7 mouse cellular contexts compared by ENCODE assay signal in genomic region chr5:116389856-116390542, GRCm38 (mm10). TPM values are rescaled to one million over a fixed set of nuclear protein-coding genes. Genes with fewer than 3 reads are reported as not detected.
A peak's percentile ranks its signal among the peaks of the same experiment; 100 is the strongest.
DNase-seq lines count a peak whose midpoint lies in the region; ATAC-seq and TF ChIP-seq lines count a peak whose summit lies in the region.

No protein-coding gene starts in this region.

- H3K27ac ChIP-seq in liver, adult 2 months (replicated peaks; ENCODE audit: insufficient read depth, low read depth, low read length), result no peak overlapping the region
- H3K27ac ChIP-seq in liver, embryonic 11.5 days (ENCODE audit: low read depth, low read length), result no peak overlapping the region
- H3K27ac ChIP-seq in embryonic facial prominence, embryonic 13.5 days, result peak overlapping the region; percentile 55; the same call in 1 of the 2 replicates
- H3K27ac ChIP-seq in stomach, embryonic 16.5 days (ENCODE audit: low read length), result 0 out of 2 replicates have a peak overlapping the region, but pooled peaks have one; percentile 41

- no peak overlapping the region for H3K4me2 ChIP-seq in liver, embryonic 11.5 days
- H3K4me2 ChIP-seq in embryonic facial prominence, embryonic 13.5 days, result peak overlapping the region; percentile 20
- H3K4me2 ChIP-seq in stomach, embryonic 16.5 days (ENCODE audit: low read depth, low read length), result no peak overlapping the region

- peak; percentile 53 for DNase-seq in liver, adult 2 months (ENCODE audit: extremely low read depth, low read depth, low spot score)
- no peak for DNase-seq in liver, embryonic 11.5 days (ENCODE audit: low spot score)
- DNase-seq in heart, postnatal 10 days, result peak; percentile 43 to 60
- peak; percentile 25 to 52 for DNase-seq in left cerebral cortex, postnatal 36 days (ENCODE audit: low spot score in 2 of 2)
- no peak for DNase-seq in c-Kit-positive CD71-positive TER-119-positive erythroid progenitor cells, embryonic 14.5 days (ENCODE audit: low spot score)

- no peak overlapping the region for H3K9ac ChIP-seq in liver, adult 2 months (ENCODE audit: low read depth, low read length)
- H3K9ac ChIP-seq in liver, embryonic 11.5 days (ENCODE audit: low read depth, low read length), result no peak overlapping the region
- no peak overlapping the region for H3K9ac ChIP-seq in embryonic facial prominence, embryonic 13.5 days
- 0 out of 2 replicates have a peak overlapping the region, but pooled peaks have one; percentile 21 for H3K9ac ChIP-seq in stomach, embryonic 16.5 days (ENCODE audit: low read length)

- H3K27me3 ChIP-seq in liver, adult 2 months (ENCODE audit: control insufficient read depth, insufficient read depth, low read length), result no peaks in the 10 kb centered on the region
- H3K27me3 ChIP-seq in liver, embryonic 11.5 days (replicated peaks; ENCODE audit: control insufficient read depth, insufficient read depth, low read length), result no peaks in the 10 kb centered on the region
- H3K27me3 ChIP-seq in embryonic facial prominence, embryonic 13.5 days, result no peaks in the 10 kb centered on the region
- no peaks in the 10 kb centered on the region for H3K27me3 ChIP-seq in stomach, embryonic 16.5 days (ENCODE audit: control insufficient read depth, insufficient read depth, low read length)

- H3K4me3 ChIP-seq in liver, adult 2 months (ENCODE audit: insufficient read depth, low read depth, low read length), result no peak overlapping the region
- no peak overlapping the region for H3K4me3 ChIP-seq in liver, embryonic 11.5 days (ENCODE audit: low read depth, low read length)
- H3K4me3 ChIP-seq in embryonic facial prominence, embryonic 13.5 days, result no peak overlapping the region
- H3K4me3 ChIP-seq in stomach, embryonic 16.5 days (replicated peaks; ENCODE audit: low read length), result no peak overlapping the region

- ATAC-seq in liver, embryonic 11.5 days (replicated peaks; ENCODE audit: low FRiP score), result no peak
- no peak; the same call in 1 of the 2 replicates for ATAC-seq in embryonic facial prominence, embryonic 13.5 days (ENCODE audit: insufficient number of reproducible peaks, insufficient read depth, low FRiP score, low TSS enrichment, low read depth)
- ATAC-seq in stomach, embryonic 16.5 days (ENCODE audit: insufficient read depth, low FRiP score), result peak; percentile 72

- no peaks in the 10 kb centered on the region for H3K79me2 ChIP-seq in liver, adult 2 months (ENCODE audit: control insufficient read depth, insufficient read depth, low read length)

- no peak for TF ChIP-seq POLR2A in liver, adult 2 months (IDR thresholded peaks at IDR 0.05; ENCODE audit: extremely low read depth, insufficient read depth, low read length)

- intact Hi-C loops in heart, postnatal 10 days (cut with DNase I), result loop anchor here (1.0 to 5.0 kb wide), 3 partner anchors 63 to 202 kb away; partner anchors contain the start of gene Srrm4
- intact Hi-C loops in left cerebral cortex, postnatal 36 days (cut with DNase I), result loop anchor here (5.0 kb wide), 2 partner anchors 52 to 67 kb away; no protein-coding TSS in a partner anchor

- H3K9me3 ChIP-seq in liver, embryonic 11.5 days (ENCODE audit: control insufficient read depth, low read length), result no peaks in the 10 kb centered on the region
- H3K9me3 ChIP-seq in embryonic facial prominence, embryonic 13.5 days, result no peaks in the 10 kb centered on the region
- no peaks in the 10 kb centered on the region for H3K9me3 ChIP-seq in stomach, embryonic 16.5 days (replicated peaks; ENCODE audit: control insufficient read depth, low read length)

- H3K4me1 ChIP-seq in liver, adult 2 months (ENCODE audit: control insufficient read depth, insufficient read depth, low read length), result peaks cover 13% of the 10 kb centered on the region
- H3K4me1 ChIP-seq in liver, embryonic 11.5 days (replicated peaks; ENCODE audit: control insufficient read depth, insufficient read depth, low read length), result no peaks in the 10 kb centered on the region
- H3K4me1 ChIP-seq in embryonic facial prominence, embryonic 13.5 days, result peaks cover 13% of the 10 kb centered on the region
- H3K4me1 ChIP-seq in stomach, embryonic 16.5 days (ENCODE audit: control insufficient read depth, insufficient read depth, low read length), result peaks cover 8% of the 10 kb centered on the region; the same call in 1 of the 2 replicates

- no peaks in the 10 kb centered on the region for H3K36me3 ChIP-seq in liver, adult 2 months (ENCODE audit: control insufficient read depth, insufficient read depth, low read length)
- H3K36me3 ChIP-seq in liver, embryonic 11.5 days (ENCODE audit: control insufficient read depth, insufficient read depth, low read length), result no peaks in the 10 kb centered on the region
- H3K36me3 ChIP-seq in embryonic facial prominence, embryonic 13.5 days, result no peaks in the 10 kb centered on the region
- no peaks in the 10 kb centered on the region for H3K36me3 ChIP-seq in stomach, embryonic 16.5 days (ENCODE audit: control insufficient read depth, insufficient read depth, low read length)

- no peak for TF ChIP-seq CTCF in liver, adult 2 months (IDR thresholded peaks at IDR 0.05; ENCODE audit: low read depth, low read length)

- WGBS in liver, adult 2 months, result 31% methylated on average over 15 of the region's 15 CpGs
- 72% methylated on average over 15 of the region's 15 CpGs for WGBS in liver, embryonic 11.5 days
- 40% methylated on average over 15 of the region's 15 CpGs for WGBS in embryonic facial prominence, embryonic 13.5 days
- 50% methylated on average over 15 of the region's 15 CpGs for WGBS in stomach, embryonic 16.5 days

RNA-seq across cellular contexts. Expression of gene Hspb8, which starts 32.7 kb away (rescaled TPM):
- 149 and 164 TPM in 2 replicates for total RNA-seq in liver, adult 2 months (2014; rRNA removed)
- 216 and 232 TPM in 2 replicates for polyA plus RNA-seq in liver, adult 2 months (2012; rRNA removed)
- 2.6 and 3.5 TPM in 2 replicates for polyA plus RNA-seq in liver, embryonic 11.5 days (2014; fragmentation: Nextera tagmentation; extraction: Ambion mirVana)
- 8.4 and 11.0 TPM in 2 replicates for polyA plus RNA-seq in embryonic facial prominence, embryonic 13.5 days (2015; fragmentation: Nextera tagmentation; extraction: Ambion mirVana)
- total RNA-seq in heart, postnatal 10 days (2021), result 100 to 1,000 TPM; 155 to 178 TPM
- 10 to 100 TPM in 1 of 2 experiments, 1 to 10 TPM in 1; 8.7 to 12.7 TPM for total RNA-seq in left cerebral cortex, postnatal 36 days (2021)
- 35.8 and 38.5 TPM in 2 replicates for polyA plus RNA-seq in stomach, embryonic 16.5 days (2015; fragmentation: Nextera tagmentation; extraction: Ambion mirVana)

Comparison
In these comparisons a context has a peak if more than half of its experiments do, and no peak if none do; other contexts are left out.
1. DNase-seq: peak in liver, adult 2 months (single experiment), heart, postnatal 10 days (2 of 2) and left cerebral cortex, postnatal 36 days (2 of 2); none in liver, embryonic 11.5 days (single experiment) and c-Kit-positive CD71-positive TER-119-positive erythroid progenitor cells, embryonic 14.5 days (single experiment).
2. H3K27ac ChIP-seq: peak in embryonic facial prominence, embryonic 13.5 days (single experiment) and stomach, embryonic 16.5 days (single experiment); none in liver, adult 2 months (single experiment) and liver, embryonic 11.5 days (single experiment).